Mouse (Mus musculus) heart, adult 9 months (tissue): ENCODE measurements around the gene Ifna16.

ENCODE experiments used
- DNase-seq, 2 experiments: peaks; one replicate each; pipeline ENCODE4 v3.0.0; 2022; ENCODE audit warnings: low spot score in 2 of 2

Gene Ifna16

GRCm38 (mm10) chr4:88642526-88642925, 34.2 kb downstream of the Ifna16 start:
- no peak for DNase-seq

- DNase-seq = peak; percentile 72 to 89
Observed at GRCm38 (mm10) chr4:88641077-88641831, 35.5 kb downstream of the Ifna16 start.

- no peak for DNase-seq
Observed at GRCm38 (mm10) chr4:88640704-88641076, 36.0 kb downstream of the Ifna16 start.

GRCm38 (mm10) chr4:88634311-88634710, 42.4 kb downstream of the Ifna16 start, which contains the start of gene C87499:
Gene C87499 (minus strand): TSS chr4:88634411.
- no peak for DNase-seq
